Mouse (Mus musculus): ENCODE measurements at regions not wholly inside any gene's neighbourhood (a gene's known extent, or its start where the extent isn't known, plus 50 kb on each side); places are given as distances from the start of the nearest gene placed in this dataset.

DNA sequence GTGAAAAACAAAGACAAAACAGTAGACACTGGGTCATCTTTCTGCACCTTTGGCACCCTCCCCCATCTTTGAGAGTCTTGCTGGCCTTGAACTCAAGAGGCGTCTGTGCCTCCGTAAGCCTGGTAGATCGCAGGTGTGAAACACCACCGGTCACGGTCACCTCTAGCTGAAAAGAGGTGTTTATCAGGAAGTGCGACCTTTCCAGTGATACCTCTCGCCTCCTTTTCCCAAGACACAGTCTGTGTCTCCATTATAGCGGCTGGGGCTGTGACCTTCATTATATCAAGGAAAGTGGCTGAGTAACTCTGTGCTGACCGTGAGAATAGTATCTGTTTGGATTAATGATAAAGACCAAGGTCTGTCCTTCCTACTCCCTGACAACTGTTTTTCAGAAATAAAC is 158.8 kb downstream of the Cog6 start:
- ATAC-seq (ENCODE audit: low FRiP score, low read depth), result no peak
- H3K9me3 ChIP-seq, result no peaks in the 10 kb centered on the region
- no peak overlapping the region for H3K4me2 ChIP-seq (replicated peaks)
- no peaks in the 10 kb centered on the region for H3K4me1 ChIP-seq
- H3K36me3 ChIP-seq, result no peaks in the 10 kb centered on the region
- WGBS, result 92% methylated on average over 9 of the region's 9 CpGs
- no peak overlapping the region for H3K4me3 ChIP-seq
- H3K27ac ChIP-seq, result no peak overlapping the region
- H3K9ac ChIP-seq, result no peak overlapping the region
- H3K27me3 ChIP-seq, result no peaks in the 10 kb centered on the region

DNA sequence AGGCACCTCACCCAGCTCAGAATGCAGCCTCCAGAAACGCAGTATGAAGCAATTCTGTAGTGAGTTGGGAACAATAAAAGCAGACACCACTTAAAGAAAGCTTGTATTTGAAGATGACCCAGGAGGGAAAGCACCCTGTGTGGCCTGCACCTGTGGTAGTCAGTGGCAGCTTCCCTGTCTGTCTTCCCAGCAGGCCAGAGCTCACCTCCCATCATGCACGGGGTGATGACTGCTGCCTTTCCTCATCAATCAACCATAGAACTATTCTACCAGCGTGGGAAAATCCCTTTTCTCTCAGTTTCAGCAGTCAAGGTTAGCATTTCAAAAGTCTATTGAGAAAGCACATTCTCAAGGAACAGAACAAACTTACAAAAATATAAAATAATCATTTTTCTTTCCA is 160.0 kb downstream of the Cog6 start:
- no peak overlapping the region for H3K4me3 ChIP-seq
- H3K4me2 ChIP-seq (replicated peaks), result no peak overlapping the region
- ATAC-seq (ENCODE audit: low FRiP score, low read depth), result no peak
- no peaks in the 10 kb centered on the region for H3K9me3 ChIP-seq
- no peak overlapping the region for H3K27ac ChIP-seq
- no peaks in the 10 kb centered on the region for H3K36me3 ChIP-seq
- no peaks in the 10 kb centered on the region for H3K4me1 ChIP-seq
- H3K9ac ChIP-seq, result no peak overlapping the region
- WGBS, result 47% methylated on average over 3 of the region's 3 CpGs
- H3K27me3 ChIP-seq, result no peaks in the 10 kb centered on the region

DNA sequence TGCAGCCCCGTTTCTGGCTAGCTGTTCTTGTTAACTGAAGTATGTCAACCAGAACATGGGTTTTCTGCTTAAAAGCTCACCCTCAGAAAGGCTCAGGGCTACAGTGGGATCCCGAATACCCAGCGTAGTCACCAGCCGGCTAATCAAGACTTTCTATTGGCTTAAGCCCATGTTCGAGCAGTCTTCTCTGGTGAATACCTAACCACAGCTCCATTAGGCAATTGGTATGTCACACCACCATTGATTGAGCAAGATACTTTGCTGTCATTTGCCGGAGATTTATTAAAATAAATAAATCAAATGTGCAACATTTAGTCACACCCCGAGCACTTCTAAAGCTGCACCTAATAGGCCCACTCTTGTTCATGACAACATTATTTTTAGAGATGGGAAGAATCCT is 162.5 kb downstream of the Cog6 start:
- Histone ChIP-seq H3K36me3 (no peaks in the 10 kb centered on the region), H3K4me1 (0 out of 2 replicates have a peak, but pooled peaks cover 4% of the 10 kb centered on the region), H3K4me2 (replicated peaks) (no peak overlapping the region), H3K4me3 (no peak overlapping the region), H3K27me3 (no peaks in the 10 kb centered on the region), H3K9me3 (no peaks in the 10 kb centered on the region), H3K27ac (no peak overlapping the region), H3K9ac (no peak overlapping the region)
- 88% methylated on average over 7 of the region's 7 CpGs for WGBS
- ATAC-seq (ENCODE audit: low FRiP score, low read depth), result no peak

DNA sequence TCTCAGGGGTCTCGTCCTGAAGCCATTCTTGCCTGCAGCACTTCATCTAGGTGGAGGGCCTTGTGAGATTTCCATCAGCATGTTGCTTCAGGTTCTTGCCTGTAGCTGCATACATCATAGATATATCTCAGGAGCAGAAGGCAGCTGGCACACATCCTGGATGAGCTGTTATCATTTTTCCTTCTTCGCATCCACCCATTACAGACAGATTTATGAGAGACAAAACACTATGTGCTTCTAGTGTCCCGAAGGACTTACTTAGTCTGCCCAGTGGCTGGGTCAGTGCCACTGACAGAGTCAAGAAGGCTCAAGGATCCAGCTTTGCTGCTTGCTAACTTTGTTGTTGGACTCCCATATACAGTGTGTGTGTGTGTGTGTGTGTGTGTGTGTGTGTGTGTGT is 163.9 kb downstream of the Cog6 start:
- Histone ChIP-seq H3K4me2 (replicated peaks) (no peak overlapping the region), H3K9ac (no peak overlapping the region), H3K9me3 (no peaks in the 10 kb centered on the region), H3K4me3 (no peak overlapping the region), H3K4me1 (0 out of 2 replicates have a peak, but pooled peaks cover 4% of the 10 kb centered on the region), H3K36me3 (no peaks in the 10 kb centered on the region), H3K27me3 (no peaks in the 10 kb centered on the region), H3K27ac (no peak overlapping the region)
- no peak for ATAC-seq (ENCODE audit: low FRiP score, low read depth)
- 84% methylated on average over 3 of the region's 3 CpGs for WGBS

DNA sequence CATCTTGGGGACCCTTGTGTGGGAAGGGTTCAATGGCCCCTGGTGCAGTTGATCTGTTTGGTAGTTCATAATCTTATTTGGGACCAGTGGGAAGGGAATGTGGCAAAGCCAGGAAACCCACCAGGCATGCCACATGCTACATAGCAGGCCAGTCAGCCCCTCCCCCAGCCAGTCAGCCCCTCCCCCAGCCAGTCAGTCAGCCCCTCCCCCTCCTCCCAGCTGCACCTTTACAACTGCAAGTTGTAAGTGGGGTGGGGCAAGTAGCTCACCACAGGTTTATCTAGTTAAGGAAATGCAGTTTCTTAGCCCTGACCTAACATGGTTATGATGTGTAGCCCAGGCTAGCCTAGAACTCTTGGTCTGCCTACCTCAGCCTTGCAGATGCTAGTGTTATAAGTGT is 171.9 kb downstream of the Cog6 start:
- H3K36me3 ChIP-seq, result no peaks in the 10 kb centered on the region
- no peak overlapping the region for H3K4me2 ChIP-seq (replicated peaks)
- no peak for ATAC-seq (ENCODE audit: low FRiP score, low read depth)
- no peak overlapping the region for H3K4me3 ChIP-seq
- no peaks in the 10 kb centered on the region for H3K9me3 ChIP-seq
- peaks cover 8% of the 10 kb centered on the region; the same call in 1 of the 2 replicates for H3K4me1 ChIP-seq
- H3K27ac ChIP-seq, result no peak overlapping the region
- H3K9ac ChIP-seq, result no peak overlapping the region
- no peaks in the 10 kb centered on the region for H3K27me3 ChIP-seq

DNA sequence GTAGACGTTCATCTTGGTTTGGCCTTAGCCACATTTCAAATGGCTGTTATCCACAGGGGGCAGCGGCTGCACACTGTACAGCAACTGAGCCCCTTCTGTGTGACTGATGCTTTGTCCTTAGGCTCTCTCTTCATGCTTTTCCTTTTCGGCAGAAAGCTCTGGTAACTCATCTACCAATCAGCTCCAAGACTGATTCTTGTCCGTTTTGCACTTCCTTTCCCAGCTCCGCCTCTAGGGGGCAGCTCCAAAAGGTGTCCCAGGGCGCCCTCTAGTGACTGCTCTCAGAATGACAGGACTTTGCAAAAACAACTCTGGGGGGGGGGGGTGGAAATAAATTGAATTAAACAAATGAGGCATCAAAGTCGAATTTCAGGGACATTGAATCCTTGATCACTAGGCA is 173.0 kb downstream of the Cog6 start:
- H3K27me3 ChIP-seq, result no peaks in the 10 kb centered on the region
- H3K4me3 ChIP-seq, result no peak overlapping the region
- no peak overlapping the region for H3K27ac ChIP-seq
- H3K9ac ChIP-seq, result no peak overlapping the region
- no peaks in the 10 kb centered on the region for H3K36me3 ChIP-seq
- H3K9me3 ChIP-seq, result no peaks in the 10 kb centered on the region
- no peak overlapping the region for H3K4me2 ChIP-seq (replicated peaks)
- ATAC-seq (ENCODE audit: low FRiP score, low read depth), result no peak
- H3K4me1 ChIP-seq, result peaks cover 6% of the 10 kb centered on the region; the same call in 1 of the 2 replicates
- WGBS, result 30% methylated on average over 7 of the region's 7 CpGs

DNA sequence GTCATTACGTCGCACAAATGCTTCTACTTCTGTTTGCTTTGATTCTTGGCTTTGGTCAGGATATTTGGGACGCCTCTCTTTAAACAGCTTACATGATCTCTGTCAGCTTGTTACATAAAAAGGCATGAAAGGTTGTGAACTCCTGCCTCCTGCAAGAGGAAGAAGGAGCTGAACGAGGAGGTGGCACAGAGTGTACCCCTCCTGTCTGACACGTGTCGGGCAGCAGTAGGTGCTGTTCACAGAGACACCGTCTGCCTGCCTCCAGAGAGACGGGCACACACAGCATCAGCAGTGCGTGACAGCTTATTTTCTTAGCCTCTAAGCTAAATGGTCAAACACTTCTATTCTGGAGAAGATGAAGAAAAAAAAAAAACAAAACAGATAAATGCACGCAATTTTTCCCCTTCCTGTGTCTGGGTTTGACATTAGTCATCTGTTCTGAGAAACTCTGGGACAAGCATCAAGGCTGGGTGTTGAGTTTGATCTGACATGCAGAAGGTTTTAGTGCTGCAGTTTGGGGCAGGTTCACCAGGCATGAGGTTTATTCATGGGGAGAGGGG is 174.1 kb downstream of the Cog6 start:
- H3K36me3 ChIP-seq, result no peaks in the 10 kb centered on the region
- ATAC-seq (ENCODE audit: low FRiP score, low read depth), result no peak
- H3K27ac ChIP-seq, result no peak overlapping the region
- H3K4me1 ChIP-seq, result peaks cover 6% of the 10 kb centered on the region; the same call in 1 of the 2 replicates
- H3K27me3 ChIP-seq, result no peaks in the 10 kb centered on the region
- 81% methylated on average over 10 of the region's 10 CpGs for WGBS
- H3K4me3 ChIP-seq, result no peak overlapping the region
- no peak overlapping the region for H3K9ac ChIP-seq
- H3K4me2 ChIP-seq (replicated peaks), result no peak overlapping the region
- no peaks in the 10 kb centered on the region for H3K9me3 ChIP-seq

DNA sequence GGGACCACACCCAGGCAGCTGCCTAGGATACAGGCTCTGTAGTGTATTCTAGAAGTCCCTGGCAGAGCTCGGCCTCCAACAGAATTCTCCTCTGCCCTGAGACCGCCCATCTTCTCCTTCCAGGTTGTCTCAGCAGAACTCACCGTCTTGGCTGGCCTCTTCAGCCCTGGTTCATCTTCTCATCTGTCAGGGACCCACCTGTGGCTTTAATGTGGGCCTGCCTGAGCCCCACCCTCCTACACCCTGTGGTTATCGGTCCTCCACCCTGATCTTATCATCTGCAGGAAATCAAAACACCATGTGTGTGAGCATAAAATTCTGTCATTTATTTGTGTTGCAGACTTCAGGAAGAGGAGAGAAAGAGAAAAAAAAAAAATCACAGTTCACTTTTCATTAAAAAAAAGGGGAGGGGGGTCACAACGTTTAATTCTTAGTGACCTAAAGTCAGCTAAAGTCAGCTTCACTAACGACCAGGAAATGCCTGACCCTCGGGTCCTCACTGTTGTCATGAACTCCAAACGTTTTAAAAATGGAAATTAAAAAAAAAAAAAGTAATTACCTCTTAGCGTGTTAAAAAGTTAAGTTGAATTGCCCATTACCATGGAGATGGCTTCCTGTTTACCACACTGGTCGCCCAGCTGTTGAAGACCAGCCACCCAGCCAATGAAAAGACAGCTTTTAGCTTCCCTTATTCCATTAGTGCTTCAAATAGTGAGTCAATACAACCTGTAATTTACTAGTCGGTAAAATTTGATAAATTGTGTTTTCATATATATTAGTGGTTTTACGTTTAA is 176.7 kb downstream of the Cog6 start:
- H3K4me1 ChIP-seq, result peaks cover 6% of the 10 kb centered on the region; the same call in 1 of the 2 replicates
- no peak overlapping the region for H3K4me2 ChIP-seq (replicated peaks)
- H3K36me3 ChIP-seq, result no peaks in the 10 kb centered on the region
- H3K9ac ChIP-seq, result no peak overlapping the region
- no peaks in the 10 kb centered on the region for H3K27me3 ChIP-seq
- no peak overlapping the region for H3K27ac ChIP-seq
- no peak for ATAC-seq (ENCODE audit: low FRiP score, low read depth)
- H3K4me3 ChIP-seq, result no peak overlapping the region
- 34% methylated on average over 12 of the region's 12 CpGs for WGBS
- no peaks in the 10 kb centered on the region for H3K9me3 ChIP-seq

DNA sequence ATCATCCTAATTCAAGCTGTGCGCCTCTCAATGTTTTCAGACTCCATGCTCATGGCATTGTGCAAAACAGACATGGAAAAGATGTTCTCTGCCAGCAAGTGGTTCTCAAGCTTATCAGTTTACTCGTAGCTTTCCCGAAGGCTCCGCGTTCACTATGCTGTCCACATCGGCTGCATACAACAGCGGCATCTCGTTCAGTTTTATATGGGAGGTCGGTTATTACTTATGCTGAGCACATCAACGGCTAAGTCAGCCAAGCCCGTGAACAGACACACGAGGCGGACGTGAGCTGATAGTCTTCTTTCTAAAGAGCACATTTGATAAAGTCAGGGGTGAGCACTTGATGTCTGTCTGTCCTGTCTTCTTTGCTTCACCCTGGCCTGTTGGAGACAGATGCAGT is 179.0 kb downstream of the Cog6 start:
- ATAC-seq (ENCODE audit: low FRiP score, low read depth), result no peak
- H3K4me1 ChIP-seq, result peaks cover 6% of the 10 kb centered on the region; the same call in 1 of the 2 replicates
- WGBS, result 85% methylated on average over 14 of the region's 14 CpGs
- H3K4me3 ChIP-seq, result no peak overlapping the region
- H3K9me3 ChIP-seq, result no peaks in the 10 kb centered on the region
- no peak overlapping the region for H3K9ac ChIP-seq
- no peaks in the 10 kb centered on the region for H3K36me3 ChIP-seq
- no peak overlapping the region for H3K4me2 ChIP-seq (replicated peaks)
- no peak overlapping the region for H3K27ac ChIP-seq
- H3K27me3 ChIP-seq, result no peaks in the 10 kb centered on the region

DNA sequence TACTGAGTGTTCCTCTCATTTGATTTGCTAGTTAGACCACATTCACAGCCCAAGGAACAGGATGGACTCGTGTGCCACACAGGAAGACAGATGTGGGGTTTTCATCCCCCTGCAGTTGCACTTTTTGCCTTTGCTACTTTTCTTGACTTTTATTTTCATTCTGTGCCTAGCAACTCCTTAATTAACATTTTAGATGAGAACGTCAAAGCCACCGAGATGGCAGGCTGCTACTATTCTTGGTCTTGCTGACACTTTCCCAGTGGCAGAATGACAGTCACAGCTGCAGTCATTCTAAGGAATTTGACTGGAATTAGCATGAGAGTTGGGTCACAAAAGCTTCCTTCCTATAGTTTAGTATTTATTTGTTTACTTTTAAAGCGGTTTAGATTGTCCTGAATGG is 179.5 kb downstream of the Cog6 start:
- H3K27me3 ChIP-seq, result no peaks in the 10 kb centered on the region
- 48% methylated on average over 4 of the region's 4 CpGs for WGBS
- H3K36me3 ChIP-seq, result no peaks in the 10 kb centered on the region
- no peak overlapping the region for H3K9ac ChIP-seq
- no peak overlapping the region for H3K27ac ChIP-seq
- no peak for ATAC-seq (ENCODE audit: low FRiP score, low read depth)
- H3K4me2 ChIP-seq (replicated peaks), result no peak overlapping the region
- no peaks in the 10 kb centered on the region for H3K9me3 ChIP-seq
- H3K4me1 ChIP-seq, result peaks cover 6% of the 10 kb centered on the region; the same call in 1 of the 2 replicates
- no peak overlapping the region for H3K4me3 ChIP-seq

DNA sequence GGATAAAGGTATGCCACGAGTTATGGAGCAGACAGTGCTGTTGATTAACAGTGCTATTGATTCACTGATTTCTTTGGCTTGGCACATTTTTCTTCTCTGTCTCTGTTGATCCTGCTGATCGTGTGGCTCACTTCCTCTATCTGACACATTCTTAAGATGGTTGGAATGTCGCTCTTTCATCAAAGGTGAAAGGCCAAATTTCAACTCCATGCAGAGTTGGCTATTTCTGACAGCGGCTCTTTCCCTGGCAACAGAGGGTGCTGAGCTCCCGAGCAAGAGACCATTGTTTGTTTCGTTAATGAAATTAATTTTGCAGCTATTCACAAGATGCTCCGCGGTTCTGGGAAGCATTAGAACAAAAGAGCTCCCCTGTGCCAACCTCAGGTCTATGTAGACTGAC is 180.3 kb downstream of the Cog6 start:
- ATAC-seq (ENCODE audit: low FRiP score, low read depth), result no peak
- Histone ChIP-seq H3K4me1 (peaks cover 6% of the 10 kb centered on the region; the same call in 1 of the 2 replicates), H3K27ac (no peak overlapping the region), H3K27me3 (no peaks in the 10 kb centered on the region), H3K4me3 (no peak overlapping the region), H3K9ac (no peak overlapping the region), H3K9me3 (no peaks in the 10 kb centered on the region), H3K4me2 (replicated peaks) (no peak overlapping the region), H3K36me3 (no peaks in the 10 kb centered on the region)
- WGBS, result 56% methylated on average over 8 of the region's 8 CpGs

DNA sequence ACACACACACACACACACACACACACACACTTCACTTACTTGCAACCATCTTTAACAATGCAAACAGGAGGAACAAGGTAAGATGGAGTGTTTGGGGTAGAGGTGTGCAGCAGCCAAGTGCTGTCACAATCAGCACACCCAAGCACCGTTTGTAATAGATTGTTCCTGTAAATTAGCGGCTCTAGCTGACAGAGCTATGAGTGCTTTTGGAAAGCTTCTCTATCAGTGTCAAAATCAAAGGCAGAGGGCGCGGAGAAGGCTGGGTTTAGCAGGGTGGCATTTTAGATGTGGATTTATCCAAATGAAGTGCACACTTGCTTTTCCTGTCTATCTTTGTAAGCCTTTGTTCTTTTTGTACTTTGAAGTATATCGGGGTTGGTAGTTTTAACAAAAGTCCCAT is 184.6 kb downstream of the Cog6 start:
- Histone ChIP-seq H3K4me1 (no peaks in the 10 kb centered on the region), H3K9me3 (no peaks in the 10 kb centered on the region), H3K4me3 (no peak overlapping the region), H3K4me2 (replicated peaks) (no peak overlapping the region), H3K27me3 (no peaks in the 10 kb centered on the region), H3K9ac (no peak overlapping the region), H3K36me3 (no peaks in the 10 kb centered on the region), H3K27ac (no peak overlapping the region)
- no peak for ATAC-seq (ENCODE audit: low FRiP score, low read depth)
- WGBS, result 60% methylated on average over 5 of the region's 5 CpGs

DNA sequence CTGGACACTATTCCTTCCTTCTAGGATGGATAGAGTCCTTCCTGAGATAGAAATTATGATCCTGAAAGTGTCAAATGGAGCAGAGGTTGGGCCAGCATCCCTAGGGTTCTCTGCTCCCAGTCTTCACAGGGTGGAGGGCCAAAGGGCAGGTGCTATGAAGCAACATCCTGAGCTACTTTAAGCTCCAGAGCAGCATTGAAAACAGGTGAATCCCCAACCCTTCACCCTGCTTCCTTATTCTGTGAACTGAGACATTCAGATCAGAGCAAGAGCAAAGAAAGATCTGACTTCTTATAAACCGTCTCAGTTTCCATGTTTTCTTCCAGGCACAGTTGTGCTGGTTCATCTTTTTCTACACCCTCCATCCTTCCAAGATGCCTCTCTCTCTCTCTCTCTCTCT is 185.1 kb downstream of the Cog6 start:
- Histone ChIP-seq H3K27me3 (no peaks in the 10 kb centered on the region), H3K9me3 (no peaks in the 10 kb centered on the region), H3K36me3 (no peaks in the 10 kb centered on the region), H3K4me2 (replicated peaks) (no peak overlapping the region), H3K4me3 (no peak overlapping the region), H3K9ac (no peak overlapping the region), H3K27ac (no peak overlapping the region), H3K4me1 (no peaks in the 10 kb centered on the region)
- ATAC-seq (ENCODE audit: low FRiP score, low read depth), result no peak
- 67% methylated on average over 1 of the region's 1 CpGs for whole genome bisulfite sequencing

Measured in limb, embryonic 13.5 days (tissue).